Mouse (Mus musculus) T-helper 17 cell (primary cell): ENCODE results near the gene Csf3.
"Not testable (repeated sequence)": the region's sequence is repeated elsewhere in the genome, so short reads cannot be mapped to it uniquely, and the experiment has no call there.

ENCODE experiments used
- in situ Hi-C, 2 experiments: fragments of 300-600 bp; cut with MboI, MseI; formaldehyde crosslinking; loops; 1 replicate in 1 of 2; 2 replicates in 1 of 2; pipeline ENCODE4 v1.15.1; 2025; ENCODE audit warnings: high pct_unique_total_duplicates in 2 of 2

Csf3 gene

DNA sequence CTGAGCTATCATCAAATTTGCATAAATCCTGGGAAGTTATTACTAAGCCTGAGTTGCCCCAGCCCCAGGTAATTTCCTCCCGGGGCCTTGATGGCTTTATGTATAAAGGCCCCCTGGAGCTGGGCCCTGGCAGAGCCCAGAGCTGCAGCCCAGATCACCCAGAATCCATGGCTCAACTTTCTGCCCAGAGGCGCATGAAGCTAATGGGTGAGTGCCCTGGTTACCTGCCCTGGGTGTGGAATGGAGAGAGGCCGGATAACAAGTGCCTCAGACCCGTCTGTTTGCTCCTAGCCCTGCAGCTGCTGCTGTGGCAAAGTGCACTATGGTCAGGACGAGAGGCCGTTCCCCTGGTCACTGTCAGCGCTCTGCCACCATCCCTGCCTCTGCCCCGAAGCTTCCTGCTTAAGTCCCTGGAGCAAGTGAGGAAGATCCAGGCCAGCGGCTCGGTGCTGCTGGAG lies at the start of gene Csf3:
Csf3 (plus strand) TSS at position 51 of the 458 bp plus-strand sequence.
- in situ Hi-C loops = loop anchor here (5.0 kb wide), 3 partner anchors 56 to 201 kb away; no protein-coding TSS in a partner anchor

DNA sequence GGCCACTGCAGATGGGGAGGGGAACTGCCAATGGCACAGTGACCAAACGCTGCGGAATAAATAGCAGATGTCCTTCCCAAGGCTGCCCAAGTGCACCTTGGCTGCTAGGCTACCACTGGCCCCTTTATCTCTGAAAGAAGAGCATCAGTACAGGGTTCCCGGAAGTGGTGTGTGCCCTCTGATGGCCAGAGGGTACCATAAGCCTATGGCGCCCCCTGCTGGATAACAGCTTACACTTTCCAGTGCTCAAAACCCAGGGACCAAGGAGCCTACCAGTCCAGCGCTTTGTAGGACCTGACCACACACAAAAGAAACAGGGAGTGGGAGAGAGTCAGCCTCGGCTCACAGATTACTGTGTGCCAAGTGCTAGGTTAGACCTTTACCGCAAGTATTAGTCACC lies 46.0 kb upstream of the Csf3 start:
- in situ Hi-C loops = loop anchor here in 1 of 2 experiments (10.0 kb wide), 1 partner anchor 50 kb away; no protein-coding TSS in a partner anchor

DNA sequence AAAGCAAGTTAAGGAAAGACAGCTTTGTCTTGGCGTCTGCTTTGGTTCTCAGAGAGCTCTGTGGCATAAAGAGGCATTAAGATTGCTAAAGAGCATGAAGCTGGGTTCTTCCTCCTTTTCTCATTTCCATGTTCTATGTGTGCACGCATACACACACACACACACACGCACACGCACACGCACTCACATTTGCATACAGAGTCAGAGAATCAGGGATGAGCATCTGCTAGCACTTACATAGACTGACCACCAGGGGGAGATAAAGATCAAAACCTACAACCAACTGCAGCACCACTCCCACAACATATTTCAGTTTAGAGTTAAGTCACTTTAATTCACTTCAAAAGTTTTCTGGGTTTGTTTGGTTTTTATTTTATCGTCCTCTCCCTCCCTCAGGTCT lies 40.5 kb upstream of the Csf3 start:
- in situ Hi-C loops = no loop called here

DNA sequence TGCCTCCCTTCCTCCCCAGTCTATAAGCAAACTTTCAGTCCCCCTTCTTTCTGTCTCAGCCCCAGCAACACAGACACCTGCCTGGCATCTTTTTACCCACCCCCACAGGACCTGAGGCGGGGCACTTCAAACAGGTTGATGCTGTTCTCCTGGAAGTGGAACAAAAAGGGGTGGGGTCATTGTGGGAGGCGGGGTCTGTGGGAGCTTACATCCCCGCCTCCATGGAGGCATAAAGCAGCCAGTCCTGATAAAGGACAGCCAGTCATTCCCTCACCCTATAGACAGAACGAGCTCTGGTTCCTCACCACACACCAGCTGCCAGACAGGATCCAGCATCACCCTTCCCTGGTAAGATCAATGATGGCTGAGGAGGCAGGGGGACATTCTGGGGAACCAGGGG lies 37.0 kb upstream of the Csf3 start, which contains the start of gene Gsdma:
Gsdma (plus strand) TSS at position 261 of the 400 bp plus-strand sequence.
- in situ Hi-C loops = no loop called here

DNA sequence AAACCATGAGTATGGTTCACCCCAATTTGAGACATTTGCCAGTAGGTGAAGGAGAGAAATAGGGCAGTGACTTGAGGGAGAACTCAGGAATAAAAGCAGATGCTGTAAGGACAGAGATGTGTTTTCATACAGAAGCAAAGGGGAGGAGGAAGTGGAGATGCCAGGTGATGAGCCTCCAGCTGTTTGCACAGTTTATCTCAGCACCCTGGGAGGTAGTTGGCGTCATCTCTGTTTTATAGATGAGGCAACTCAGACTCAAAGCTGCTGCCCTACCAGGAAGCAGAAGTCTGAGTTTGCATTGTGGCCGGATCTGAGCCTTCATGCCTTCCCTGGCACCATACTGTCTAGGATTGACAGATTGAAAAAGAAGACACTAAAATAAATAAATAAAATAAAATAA lies 32.1 kb upstream of the Csf3 start:
- in situ Hi-C loops = no loop called here

DNA sequence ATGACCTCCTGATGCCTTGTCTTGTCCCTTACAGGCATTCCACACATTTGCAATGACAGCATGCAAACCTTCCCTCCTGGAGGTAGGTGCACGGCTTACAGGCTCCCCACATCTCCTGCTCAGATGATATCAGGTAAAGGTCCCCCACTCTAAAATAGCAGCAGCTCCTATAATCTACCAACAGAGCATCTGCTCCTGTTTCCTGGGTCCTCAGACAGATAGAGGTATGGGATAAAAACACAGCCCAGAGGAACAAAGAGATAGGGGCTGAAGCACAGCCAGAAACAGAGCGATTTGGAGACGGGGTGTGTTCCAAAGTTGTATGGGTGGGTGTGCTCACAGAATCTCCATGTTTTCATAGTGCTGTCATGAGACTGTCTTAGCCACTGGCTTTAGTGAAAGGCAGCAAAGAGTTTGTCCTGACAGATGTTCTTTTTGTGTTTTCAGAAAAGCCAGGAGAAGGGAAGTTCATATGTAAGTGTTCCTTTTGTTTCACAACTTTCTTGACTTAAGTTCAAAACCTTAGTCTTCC lies 29.7 kb upstream of the Csf3 start:
- in situ Hi-C loops = loop anchor here (5.0 kb wide), 3 partner anchors 34 to 94 kb away; no protein-coding TSS in a partner anchor

DNA sequence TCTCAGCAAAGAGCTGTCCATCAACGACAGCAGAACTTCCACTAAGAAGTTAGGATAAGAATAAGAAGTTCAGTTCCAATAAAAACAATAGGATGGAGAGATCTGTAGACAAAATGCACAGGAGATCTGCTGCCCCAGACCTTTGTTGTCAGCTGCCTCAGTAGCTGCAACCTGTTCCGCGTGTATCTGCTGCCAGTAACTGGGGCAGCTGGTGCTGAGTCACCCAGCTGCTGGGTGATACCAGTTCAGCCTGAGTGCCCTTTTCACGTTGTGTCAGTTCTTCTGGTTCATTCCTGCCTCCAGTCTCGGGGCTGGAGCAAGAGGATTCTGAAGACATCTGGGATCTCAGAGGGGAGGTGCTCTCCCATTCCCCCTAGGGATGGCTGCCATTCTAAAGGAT lies 29.2 kb upstream of the Csf3 start:
- in situ Hi-C loops = loop anchor here (5.0 kb wide), 3 partner anchors 35 to 95 kb away; no protein-coding TSS in a partner anchor

DNA sequence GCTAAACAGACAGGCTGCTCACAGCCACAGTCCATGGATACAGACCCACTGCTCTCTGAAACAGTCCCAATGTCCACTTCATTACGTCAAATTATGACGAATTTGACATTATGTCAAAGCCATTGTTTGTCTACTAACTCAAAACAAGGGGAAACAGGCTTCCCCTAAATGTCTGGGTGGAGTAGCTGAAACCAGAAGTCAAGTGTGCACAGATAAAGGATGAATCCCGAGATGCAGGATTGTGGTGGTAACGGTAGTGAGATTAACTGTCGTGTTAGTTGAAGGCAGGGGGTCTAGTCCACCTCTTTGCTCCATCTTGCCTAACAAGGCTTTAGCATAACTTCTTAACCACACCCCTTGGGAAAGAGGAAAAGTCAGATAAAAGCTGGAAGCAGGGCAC lies 28.6 kb upstream of the Csf3 start:
- in situ Hi-C loops = loop anchor here (5.0 kb wide), 3 partner anchors 35 to 95 kb away; no protein-coding TSS in a partner anchor

DNA sequence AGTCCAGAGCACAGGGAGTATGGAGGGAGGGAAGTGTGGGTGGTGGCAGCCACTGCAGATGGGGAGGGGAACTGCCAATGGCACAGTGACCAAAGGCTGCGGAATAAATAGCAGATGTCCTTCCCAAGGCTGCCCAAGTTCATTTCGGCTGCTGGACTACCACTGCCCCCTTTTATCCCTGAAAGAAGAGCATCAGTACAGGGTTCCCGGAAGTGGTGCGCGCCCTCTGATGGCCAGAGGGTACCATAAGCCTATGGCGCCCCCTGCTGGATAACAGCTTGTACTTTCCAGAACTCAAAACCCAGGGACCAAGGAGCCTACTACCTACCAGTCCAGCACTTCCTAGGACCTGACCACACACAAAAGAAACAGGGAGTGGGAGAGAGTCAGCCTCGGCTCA lies 27.9 kb upstream of the Csf3 start:
- in situ Hi-C loops = loop anchor here (5.0 kb wide), 3 partner anchors 36 to 96 kb away; no protein-coding TSS in a partner anchor

DNA sequence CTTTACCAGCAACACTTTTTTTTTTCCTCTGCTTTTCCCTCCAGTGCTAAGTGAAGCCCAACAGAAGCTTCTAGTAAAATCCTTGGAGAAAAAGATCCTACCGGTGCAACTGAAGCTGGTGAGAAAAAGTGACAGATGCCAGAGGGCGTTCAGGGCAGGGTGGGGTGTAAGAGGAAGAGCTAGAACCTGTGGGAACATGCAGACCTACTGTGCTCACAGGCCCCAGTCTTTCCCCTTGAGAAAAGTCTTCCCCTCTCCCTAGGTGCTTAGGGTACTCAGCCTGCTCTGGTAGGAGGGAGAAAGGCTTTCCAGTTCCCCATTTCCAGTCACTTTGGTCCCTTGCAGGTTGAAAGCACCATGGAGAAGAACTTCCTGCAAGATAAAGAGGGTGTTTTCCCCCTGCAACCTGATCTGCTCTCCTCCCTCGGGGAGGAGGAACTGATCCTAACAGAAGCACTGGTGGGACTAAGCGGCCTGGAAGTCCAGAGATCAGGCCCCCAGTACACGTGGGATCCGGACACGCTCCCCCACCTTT lies 25.2 kb upstream of the Csf3 start:
- in situ Hi-C loops = no loop called here

DNA sequence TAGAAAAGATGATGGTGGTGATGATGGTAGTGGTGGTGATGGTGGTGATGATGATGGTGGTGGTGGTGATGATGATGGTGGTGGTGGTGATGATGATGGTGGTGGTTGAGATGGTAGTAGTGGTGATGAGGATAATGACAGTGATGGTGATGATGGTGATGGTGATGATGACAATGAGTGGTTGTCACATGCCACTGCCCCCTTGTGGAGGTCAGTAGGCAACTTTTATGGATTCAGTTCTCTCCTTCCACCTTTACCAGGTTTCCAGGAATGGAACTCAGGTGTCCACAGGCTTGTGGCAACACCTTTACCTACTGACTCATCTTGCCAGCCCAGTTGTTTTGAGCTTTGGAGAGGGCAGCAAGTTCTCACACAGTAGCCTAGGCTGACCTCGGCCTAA lies 21.0 kb upstream of the Csf3 start:
- in situ Hi-C loops = no loop called here

DNA sequence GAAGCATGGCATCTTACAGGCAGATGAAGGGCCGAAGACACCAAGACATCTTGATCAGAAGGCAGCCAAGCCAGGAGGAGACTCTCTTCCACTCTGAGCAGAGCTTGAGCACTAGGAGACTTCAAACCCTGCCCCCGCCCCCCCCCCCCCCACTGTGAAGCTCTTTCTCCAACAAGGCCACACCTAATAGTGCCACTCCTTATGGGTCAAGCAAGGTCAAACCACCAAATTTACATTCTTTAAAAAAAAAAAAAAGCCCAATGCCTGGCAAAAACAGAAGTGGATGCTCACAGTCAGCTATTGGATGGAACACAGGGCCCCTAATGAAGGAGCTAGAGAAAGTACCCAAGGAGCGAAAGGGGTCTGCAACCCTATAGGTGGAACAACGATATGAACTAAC lies 20.5 kb upstream of the Csf3 start:
- in situ Hi-C loops = not testable (repeated sequence)

DNA sequence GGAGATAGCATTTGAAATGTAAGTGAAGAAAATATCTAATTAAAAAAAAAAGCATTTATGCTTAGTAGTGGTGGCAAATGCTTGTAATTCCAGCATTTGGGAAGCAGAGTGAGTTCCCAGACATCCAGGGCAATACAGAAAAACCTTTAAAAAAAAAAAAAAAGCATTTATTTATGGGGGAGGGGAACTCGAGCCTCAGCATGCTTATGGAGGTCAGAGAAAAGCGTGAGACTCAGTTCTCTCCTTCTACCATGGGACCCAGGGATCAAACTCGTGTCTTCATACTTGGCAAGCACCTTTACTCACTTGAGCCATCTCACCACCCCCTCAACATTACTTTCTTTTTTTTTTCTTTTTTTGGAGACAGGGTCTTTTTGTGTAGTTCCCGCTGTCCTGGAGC lies 19.9 kb upstream of the Csf3 start:
- in situ Hi-C loops = no loop called here

DNA sequence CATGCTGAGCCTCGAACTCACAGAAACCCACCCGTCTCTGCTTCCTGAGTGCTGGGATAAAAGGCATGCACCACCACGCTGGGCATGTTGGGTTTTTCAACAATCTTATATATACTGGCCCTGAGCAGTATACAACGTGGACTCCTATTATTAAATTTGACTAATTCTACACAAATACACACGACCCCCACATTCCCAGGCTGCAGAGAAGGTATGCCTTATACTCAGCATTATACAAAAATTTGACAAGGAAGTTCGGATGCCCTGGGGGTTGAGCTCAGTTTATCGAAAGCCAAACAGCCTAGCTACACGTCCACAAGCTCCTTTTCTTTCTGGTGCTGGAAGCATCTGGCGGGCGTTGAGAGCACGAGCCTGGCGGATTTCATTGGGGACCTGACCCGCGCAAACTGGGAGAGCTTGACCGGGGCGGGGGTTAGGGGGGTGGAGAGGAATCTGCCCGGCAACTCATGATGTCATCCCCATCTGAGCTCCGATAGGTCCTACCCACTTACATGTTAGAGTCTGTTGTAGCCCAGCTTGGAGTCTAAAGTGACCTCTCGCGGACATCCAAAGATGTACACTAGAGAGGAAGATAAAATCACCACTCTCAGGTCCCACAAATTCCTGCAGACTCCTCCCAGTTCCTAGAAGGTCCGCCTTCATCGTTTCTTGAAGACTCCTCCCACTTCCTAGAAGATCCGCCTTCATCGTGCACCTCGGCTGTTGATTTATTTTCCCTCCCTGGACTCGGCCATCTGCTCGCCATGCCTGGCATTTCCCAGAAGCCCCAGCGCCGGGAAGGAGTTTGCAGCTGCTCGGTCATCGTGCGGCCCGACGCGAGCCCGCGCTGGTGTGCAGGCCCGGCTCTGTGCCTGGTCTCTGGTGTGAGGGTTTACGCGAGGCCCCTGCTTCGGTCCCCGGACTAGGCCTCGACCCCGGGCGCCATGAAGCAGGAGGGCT lies 19.0 kb upstream of the Csf3 start, which contains the start of gene Psmd3:
Psmd3 (plus strand) TSS at position 769 of the 960 bp plus-strand sequence.
- in situ Hi-C loops = no loop called here

DNA sequence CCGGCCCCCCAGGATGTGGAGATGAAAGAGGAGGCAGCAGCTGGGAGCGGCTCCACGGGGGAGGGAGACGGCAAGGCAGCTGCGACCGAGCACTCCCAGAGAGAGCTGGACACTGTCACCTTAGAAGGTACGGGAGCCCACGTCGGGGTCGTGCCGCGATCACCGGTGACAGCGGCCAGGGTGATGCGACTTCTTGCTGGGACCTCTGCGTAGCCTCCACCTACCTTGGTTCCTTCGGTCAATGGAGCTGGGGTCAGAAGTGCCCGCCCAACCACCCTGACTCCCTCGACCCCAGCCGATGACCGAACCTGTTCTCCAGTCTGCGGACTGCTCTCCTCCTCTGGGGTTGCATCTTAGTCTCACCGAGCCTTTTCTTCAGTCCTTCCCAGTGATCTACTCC lies 18.3 kb upstream of the Csf3 start:
- in situ Hi-C loops = no loop called here

DNA sequence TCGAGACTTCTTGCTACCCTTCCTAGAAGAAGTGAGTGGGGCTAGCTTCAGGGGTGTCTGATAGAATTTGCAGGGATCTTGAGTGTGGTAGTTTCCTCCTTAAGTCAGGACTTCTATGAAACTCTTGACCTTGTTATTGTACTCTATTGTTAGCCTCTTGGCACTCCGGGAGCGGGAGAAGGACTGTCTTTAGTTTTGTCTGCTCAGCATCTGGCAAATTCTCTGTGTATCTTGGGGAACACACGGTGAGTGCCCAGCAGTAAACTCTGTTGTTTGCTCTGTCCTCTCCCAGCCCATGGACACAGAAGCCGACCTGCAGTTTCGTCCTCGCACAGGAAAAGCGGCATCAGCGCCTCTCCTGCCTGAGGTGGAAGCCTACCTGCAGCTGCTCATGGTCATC lies 15.4 kb upstream of the Csf3 start:
- in situ Hi-C loops = no loop called here

DNA sequence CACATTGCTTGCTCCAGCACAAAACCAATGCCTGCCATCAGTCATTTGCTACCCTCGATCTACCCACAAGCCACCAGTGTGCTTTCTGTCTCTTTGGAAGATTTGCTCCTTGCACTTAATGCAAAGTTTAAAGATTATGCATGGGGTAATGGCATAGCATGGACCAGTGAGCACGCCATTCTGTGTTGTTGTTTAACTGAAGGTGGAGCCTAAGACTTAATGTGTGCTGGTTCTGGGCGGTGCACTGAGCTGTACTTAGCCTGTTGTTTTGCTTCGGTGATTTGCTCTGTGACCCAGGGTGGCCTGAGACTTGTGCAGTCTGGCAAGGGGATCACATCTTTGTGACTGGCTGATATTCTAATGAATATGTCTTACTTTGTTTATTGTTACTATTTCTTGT lies 14.1 kb upstream of the Csf3 start:
- in situ Hi-C loops = no loop called here

DNA sequence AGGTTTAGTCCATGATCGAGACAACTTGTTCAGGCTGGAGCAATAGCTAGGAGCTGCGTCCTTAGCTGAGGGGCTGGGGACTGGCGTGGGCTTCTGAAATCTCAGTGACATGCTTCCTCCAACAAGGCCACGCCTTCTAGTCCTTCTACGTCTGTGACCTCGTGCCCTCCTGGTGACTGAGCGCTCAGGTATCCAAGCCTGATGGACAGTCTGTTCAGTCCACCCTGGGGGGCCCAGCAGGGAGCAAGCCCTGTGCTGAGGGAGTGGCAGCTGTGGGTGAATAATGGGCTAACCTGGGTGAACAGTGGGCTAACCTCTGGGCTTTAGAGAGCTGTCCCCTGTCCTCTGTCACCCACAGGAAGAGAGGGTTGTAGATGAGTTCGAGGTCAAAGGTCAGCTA lies 13.1 kb upstream of the Csf3 start:
- in situ Hi-C loops = no loop called here

DNA sequence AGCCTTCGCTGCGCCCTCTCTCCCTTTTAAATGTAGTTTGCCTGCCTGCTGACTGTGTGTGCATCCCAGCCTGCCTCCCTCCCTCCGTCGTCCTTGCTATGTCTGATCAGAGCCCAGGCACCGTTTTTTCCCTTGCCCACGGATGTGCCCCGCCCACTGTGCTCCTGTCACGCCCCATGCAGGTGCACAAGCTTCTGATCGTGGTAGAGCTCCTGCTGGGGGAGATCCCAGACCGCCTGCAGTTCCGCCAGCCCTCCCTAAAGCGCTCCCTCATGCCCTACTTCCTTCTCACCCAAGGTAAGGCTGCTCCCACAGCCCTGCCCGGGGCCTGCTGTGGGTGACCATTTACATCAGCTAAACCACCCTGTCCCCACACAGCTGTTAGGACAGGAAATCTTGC lies 7.9 kb upstream of the Csf3 start:
- in situ Hi-C loops = loop anchor here in 1 of 2 experiments (10.0 kb wide), 1 partner anchor 58 kb away; no protein-coding TSS in a partner anchor

DNA sequence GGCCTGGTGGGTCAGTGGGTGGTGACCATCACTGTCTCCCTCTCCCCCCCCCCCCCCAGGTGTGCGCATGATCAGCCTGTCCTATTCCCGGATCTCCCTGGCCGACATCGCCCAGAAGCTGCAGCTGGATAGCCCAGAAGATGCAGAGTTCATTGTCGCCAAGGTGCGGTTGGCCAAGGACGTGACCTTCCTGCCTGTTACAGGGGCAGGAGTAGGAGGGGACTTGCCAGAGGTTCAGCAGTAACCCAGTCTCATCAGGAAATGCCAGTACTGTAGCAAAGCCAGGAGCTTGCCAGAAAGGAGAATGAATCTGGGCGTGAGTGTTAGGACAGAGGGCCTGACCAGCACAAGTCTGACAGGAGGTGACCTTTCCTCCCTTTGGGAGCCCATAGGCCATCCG lies 7.3 kb upstream of the Csf3 start:
- in situ Hi-C loops = loop anchor here in 1 of 2 experiments (10.0 kb wide), 1 partner anchor 59 kb away; no protein-coding TSS in a partner anchor

DNA sequence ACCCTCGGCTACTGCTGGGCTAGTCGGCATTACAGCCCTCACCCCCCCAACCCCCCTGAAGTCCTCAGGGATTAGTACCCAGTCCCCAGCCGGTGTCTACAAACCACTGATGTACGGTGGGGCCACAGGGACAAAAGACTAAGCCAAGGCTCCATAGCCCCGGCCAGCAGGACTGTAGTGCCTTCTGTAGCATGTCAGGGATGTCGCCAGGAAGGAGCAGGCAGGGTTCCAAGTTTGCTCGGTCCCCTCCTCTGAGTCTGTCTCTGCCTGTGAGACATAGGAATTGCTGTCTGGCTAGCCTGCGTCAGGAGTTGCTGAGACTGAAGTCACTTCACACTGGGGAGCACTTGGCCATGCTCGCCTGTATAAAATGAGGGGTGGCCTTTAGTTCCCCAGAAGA lies 6.8 kb upstream of the Csf3 start:
- in situ Hi-C loops = loop anchor here in 1 of 2 experiments (10.0 kb wide), 1 partner anchor 60 kb away; no protein-coding TSS in a partner anchor

DNA sequence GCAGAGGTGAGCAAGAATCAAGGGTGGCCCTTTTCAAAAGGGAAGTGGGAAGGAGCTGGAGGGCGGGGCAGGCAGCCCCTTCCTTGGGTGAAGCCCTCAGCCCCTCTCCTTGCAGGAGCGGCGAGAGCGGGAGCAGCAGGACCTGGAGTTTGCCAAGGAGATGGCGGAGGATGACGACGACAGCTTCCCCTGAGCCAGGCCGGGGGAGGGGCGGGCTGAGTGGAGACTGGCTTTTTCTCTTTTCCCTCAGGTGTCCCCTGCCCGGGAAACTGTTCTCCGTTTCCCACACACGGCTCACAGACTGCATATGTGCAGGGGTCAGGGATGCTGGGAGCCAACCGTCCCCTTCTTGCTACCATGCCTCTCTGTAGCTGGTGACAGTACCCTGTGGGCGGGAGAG lies 5.7 kb upstream of the Csf3 start:
- in situ Hi-C loops = loop anchor here (5.0 to 10.0 kb wide), 2 partner anchors 61 to 92 kb away; no protein-coding TSS in a partner anchor
